Mouse (Mus musculus): ENCODE data around the gene Susd6. TPM values are rescaled to one million over a fixed set of nuclear protein-coding genes. Genes with fewer than 3 reads are reported as not detected.

Gene Susd6
- polyA plus RNA-seq, 1 experiment: not detected

DNA sequence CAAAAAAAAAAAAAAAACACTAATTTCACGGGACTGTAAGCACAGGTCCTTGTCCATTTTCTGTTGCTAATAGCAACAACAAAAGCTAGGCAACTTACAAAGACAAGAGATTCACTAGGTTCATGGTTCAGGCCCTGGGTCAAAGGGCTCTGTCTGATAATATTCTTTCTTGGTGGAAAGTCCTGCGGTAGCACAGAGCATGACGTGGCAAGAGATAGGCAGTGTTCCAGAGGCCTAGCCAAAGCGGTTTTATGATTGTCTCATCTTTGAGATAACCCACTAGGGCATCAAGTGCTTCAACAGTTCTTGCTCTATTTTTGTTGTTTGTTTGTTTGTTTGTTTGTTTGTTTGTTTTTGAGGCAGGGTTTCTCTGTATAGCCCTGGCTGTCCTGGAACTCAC, 136.2 kb downstream of the Susd6 start:
- Histone ChIP-seq H3K4me1 (ENCODE audit: control insufficient read depth, insufficient read depth, low read length) (peaks cover 8% of the 10 kb centered on the region), H3K4me3 (ENCODE audit: insufficient read depth, low read depth, low read length) (no peak overlapping the region), H3K27ac (ENCODE audit: insufficient read depth, low read depth, low read length) (no peak overlapping the region)
- WGBS: 93% methylated on average over 4 of the region's 4 CpGs
- no peak for TF ChIP-seq CTCF (IDR thresholded peaks at IDR 0.05; ENCODE audit: insufficient read depth, low read depth, low read length)
- no peak for TF ChIP-seq POLR2A (IDR thresholded peaks at IDR 0.05; ENCODE audit: insufficient read depth, low read depth, low read length)

- WGBS: 73% methylated on average over 1 of the region's 1 CpGs
- Histone ChIP-seq H3K4me1 (ENCODE audit: control insufficient read depth, insufficient read depth, low read length) (peaks cover 7% of the 10 kb centered on the region), H3K4me3 (ENCODE audit: insufficient read depth, low read depth, low read length) (no peak overlapping the region), H3K27ac (ENCODE audit: insufficient read depth, low read depth, low read length) (no peak overlapping the region)
- TF ChIP-seq POLR2A (IDR thresholded peaks at IDR 0.05; ENCODE audit: insufficient read depth, low read depth, low read length) (no peak), CTCF (IDR thresholded peaks at IDR 0.05; ENCODE audit: insufficient read depth, low read depth, low read length) (no peak)
Measured at GRCm38 (mm10) chr12:80927518-80927917, 137.2 kb downstream of the Susd6 start.

DNA sequence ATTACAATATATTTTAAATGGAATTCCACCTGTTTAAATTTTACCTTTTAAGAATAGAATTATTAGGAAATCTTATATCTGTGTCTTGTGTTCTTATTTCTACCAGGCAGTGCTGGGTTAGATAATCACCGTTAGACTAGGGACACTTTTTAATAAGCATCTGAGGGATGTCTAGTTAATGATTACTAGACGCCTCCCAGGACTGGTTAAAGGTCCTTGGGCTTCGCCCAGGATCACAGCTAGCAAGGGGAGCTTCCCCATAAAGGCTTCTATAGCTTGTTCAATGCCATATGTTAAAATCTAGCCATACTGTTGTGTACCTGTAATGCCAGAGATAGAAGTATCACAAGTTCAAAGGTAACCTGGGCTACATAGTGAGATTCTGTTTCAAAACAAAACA, 138.6 kb downstream of the Susd6 start:
- H3K4me1 ChIP-seq (ENCODE audit: control insufficient read depth, insufficient read depth, low read length): peaks cover 2% of the 10 kb centered on the region; the same call in 1 of the 2 replicates
- no peak overlapping the region for H3K4me3 ChIP-seq (ENCODE audit: insufficient read depth, low read depth, low read length)
- 92% methylated on average over 3 of the region's 3 CpGs for WGBS
- H3K27ac ChIP-seq (ENCODE audit: insufficient read depth, low read depth, low read length): no peak overlapping the region
- TF ChIP-seq CTCF (IDR thresholded peaks at IDR 0.05; ENCODE audit: insufficient read depth, low read depth, low read length): no peak
- no peak for TF ChIP-seq POLR2A (IDR thresholded peaks at IDR 0.05; ENCODE audit: insufficient read depth, low read depth, low read length)

GRCm38 (mm10) chr12:80930141-80930540, 139.8 kb downstream of the Susd6 start:
- TF ChIP-seq POLR2A (IDR thresholded peaks at IDR 0.05; ENCODE audit: insufficient read depth, low read depth, low read length): no peak
- TF ChIP-seq CTCF (IDR thresholded peaks at IDR 0.05; ENCODE audit: insufficient read depth, low read depth, low read length): no peak
- WGBS: 88% methylated on average over 7 of the region's 7 CpGs
- no peak overlapping the region for H3K27ac ChIP-seq (ENCODE audit: insufficient read depth, low read depth, low read length)

More at GRCm38 (mm10) chr12:80930141-80930540, 139.8 kb downstream of the Susd6 start:
- H3K4me1 ChIP-seq (ENCODE audit: control insufficient read depth, insufficient read depth, low read length): peaks cover 2% of the 10 kb centered on the region; the same call in 1 of the 2 replicates
- no peak overlapping the region for H3K4me3 ChIP-seq (ENCODE audit: insufficient read depth, low read depth, low read length)

Other genes starting within 250 kb of the Susd6 start
- not detected in 2 replicates for gene Slc39a9, start 146.6 kb upstream of the Susd6 start, polyA plus RNA-seq (2012; ENCODE audit: insufficient read depth, insufficient read length, low replicate concordance, missing spikeins)
- gene Erh, start 146.2 kb upstream of the Susd6 start, polyA plus RNA-seq (2012; ENCODE audit: insufficient read depth, insufficient read length, low replicate concordance, missing spikeins): not detected in 2 replicates
- not detected in 2 replicates for gene Plekhd1, start 97.9 kb upstream of the Susd6 start, polyA plus RNA-seq (2012; ENCODE audit: insufficient read depth, insufficient read length, low replicate concordance, missing spikeins)
- gene Ccdc177, start 29.8 kb upstream of the Susd6 start, polyA plus RNA-seq (2012; ENCODE audit: insufficient read depth, insufficient read length, low replicate concordance, missing spikeins): not detected in 2 replicates
- gene Srsf5, start 155.0 kb downstream of the Susd6 start, polyA plus RNA-seq (2012; ENCODE audit: insufficient read depth, insufficient read length, low replicate concordance, missing spikeins): 488 and 574 TPM in 2 replicates
- gene Slc10a1, start 178.2 kb downstream of the Susd6 start, polyA plus RNA-seq (2012; ENCODE audit: insufficient read depth, insufficient read length, low replicate concordance, missing spikeins): not detected in 2 replicates
- not detected in 2 replicates for gene Smoc1, start 236.3 kb downstream of the Susd6 start, polyA plus RNA-seq (2012; ENCODE audit: insufficient read depth, insufficient read length, low replicate concordance, missing spikeins)

All from olfactory bulb, adult 2 months (tissue).